Mouse (Mus musculus) hindbrain, embryonic 13.5 days (tissue): ENCODE data around the gene Tedc1. TPM values are rescaled to one million over a fixed set of nuclear protein-coding genes. Genes with fewer than 3 reads are reported as not detected.

Experiments
- ATAC-seq: fragments of 200-750 bp; cut with Nextera tagmentation; 2 replicates; pipeline ENCODE4 v1.8.0; 2017; ENCODE audit warnings: moderate TSS enrichment; ENCODE audit not compliant: low FRiP score
- H3K27ac ChIP-seq: fragments of 300-500 bp; sonication (generic); 2 replicates; pipeline ENCODE4 v1.5.1; 2015; ENCODE audit warnings: inconsistent platforms, mild to moderate bottlenecking, moderate library complexity
- H3K27me3 ChIP-seq: fragments of 300-500 bp; sonication (generic); 2 replicates; pipeline ENCODE4 v1.6.1; 2015; ENCODE audit warnings: mild to moderate bottlenecking, inconsistent platforms
- H3K36me3 ChIP-seq: fragments of 300-500 bp; sonication (generic); 2 replicates; pipeline ENCODE4 v1.6.1; 2015; ENCODE audit warnings: mild to moderate bottlenecking, inconsistent platforms
- H3K4me1 ChIP-seq: fragments of 300-500 bp; sonication (generic); replicated peaks from 2 replicates; pipeline ENCODE4 v1.6.1; 2015; ENCODE audit warnings: inconsistent platforms
- H3K4me2 ChIP-seq: fragments of 300-500 bp; sonication (generic); 2 replicates; pipeline ENCODE4 v1.6.1; 2015; ENCODE audit warnings: inconsistent platforms, mild to moderate bottlenecking, moderate library complexity
- H3K4me3 ChIP-seq: fragments of 300-500 bp; sonication (generic); 2 replicates; pipeline ENCODE4 v1.5.1; 2015; ENCODE audit warnings: mild to moderate bottlenecking, inconsistent platforms
- H3K9ac ChIP-seq: fragments of 300-500 bp; sonication (generic); 2 replicates; pipeline ENCODE4 v1.6.1; 2015; ENCODE audit warnings: mild to moderate bottlenecking, inconsistent platforms
- H3K9me3 ChIP-seq: fragments of 300-500 bp; sonication (generic); 2 replicates; pipeline ENCODE4 v1.6.1; 2016; ENCODE audit warnings: inconsistent platforms
- WGBS: fragments of 180-500 bp; shearing (Covaris S2); methylation state at CpG from one replicate; pipeline ENCODE4 v1.1.7; 2015; 5-methylcytosine and 5-hydroxymethylcytosine counted together
- polyA plus RNA-seq: library from polyadenylated mRNA; unstranded; fragments of >200 nt; fragmentation: Nextera tagmentation; extraction: Ambion mirVana; gene quantifications from 2 replicates; pipeline ENCODE4 v1.2.1, GENCODE M21; 2015

The Tedc1 gene
- 19.9 and 20.7 TPM in 2 replicates for polyA plus RNA-seq

DNA sequence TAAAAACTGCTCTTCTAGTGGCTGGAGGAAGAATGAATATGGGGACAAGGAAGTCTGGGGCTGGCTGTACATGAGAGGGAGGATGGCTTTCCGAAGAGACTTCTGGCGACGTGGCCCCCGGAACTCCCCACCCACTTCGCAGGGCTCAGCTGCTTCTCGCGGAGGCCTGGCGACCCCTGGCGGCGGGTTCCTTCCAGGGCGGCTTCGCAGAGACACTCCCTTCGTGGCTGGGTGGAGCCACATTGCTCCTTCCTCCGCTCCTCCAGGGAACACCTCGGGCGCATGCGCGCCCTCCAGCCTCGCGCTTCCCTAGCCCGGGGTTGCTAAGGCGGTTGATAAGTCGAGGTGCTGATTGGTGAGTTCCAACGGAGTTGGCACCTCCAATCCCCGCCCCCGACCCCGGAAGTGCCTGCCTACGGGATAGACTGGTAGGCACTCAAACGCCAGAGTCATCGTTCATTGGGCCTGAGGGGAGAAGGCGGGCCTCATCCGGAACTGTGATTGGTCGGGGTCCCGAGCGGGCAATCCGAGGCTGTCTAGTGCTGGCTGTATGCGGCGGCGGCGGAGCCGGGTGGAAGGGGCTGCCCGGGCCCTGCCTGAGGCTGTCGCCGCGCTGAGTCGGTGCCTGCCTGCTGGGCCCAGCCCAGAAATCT, at the start of gene Tedc1:
Gene Tedc1 (plus strand): TSS at position 535 of the 653 bp plus-strand sequence.
- H3K4me3 ChIP-seq: peak within 1 kb of the TSS; percentile 62
- ATAC-seq: peak; percentile 96
- under 1% methylated on average over 46 of the region's 46 CpGs for WGBS
- no peaks in the 10 kb centered on the region for H3K9me3 ChIP-seq
- H3K9ac ChIP-seq: peak within 1 kb of the TSS; percentile 70
- peak within 1 kb of the TSS; percentile 56 for H3K27ac ChIP-seq
- peaks cover 33% of the 10 kb centered on the region for H3K4me1 ChIP-seq
- peak within 1 kb of the TSS; percentile 93 for H3K4me2 ChIP-seq
- H3K27me3 ChIP-seq: peaks cover 35% of the 10 kb centered on the region
- no peaks in the 10 kb centered on the region for H3K36me3 ChIP-seq

DNA sequence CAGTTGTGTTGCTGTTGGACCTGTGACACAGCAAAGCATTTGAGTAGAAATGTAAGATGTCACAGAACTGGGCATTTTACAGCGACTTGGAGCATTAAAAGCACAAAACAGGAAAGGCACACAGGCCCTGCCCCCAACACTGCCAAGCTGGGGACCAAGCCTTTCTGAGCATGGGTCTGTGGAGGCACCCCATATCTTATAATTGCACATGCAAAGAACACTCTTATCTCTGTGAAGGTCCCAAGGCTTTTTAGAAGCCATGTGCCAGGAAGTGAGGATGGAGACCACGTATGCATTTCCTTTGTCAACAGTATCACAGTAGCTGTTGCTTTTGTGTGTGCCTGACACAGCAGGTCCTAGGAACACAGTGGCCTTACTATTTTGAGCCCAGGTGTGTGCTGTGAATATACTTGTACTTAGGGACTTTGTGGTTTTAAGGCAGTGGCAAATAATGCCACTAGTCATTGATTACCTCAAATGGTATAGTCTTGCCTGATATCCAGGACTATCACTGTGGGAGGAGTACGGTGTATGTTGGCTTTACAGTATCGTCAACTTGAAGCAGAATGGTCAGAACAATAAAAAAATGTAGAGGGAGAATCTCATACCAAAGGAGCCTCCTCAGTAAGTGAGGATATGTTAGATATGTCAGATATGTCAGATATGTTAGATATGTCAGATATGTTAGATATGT, 48.6 kb upstream of the Tedc1 start:
- 89% methylated on average over 4 of the region's 4 CpGs for WGBS
- Histone ChIP-seq H3K27me3 (no peaks in the 10 kb centered on the region), H3K4me3 (no peak overlapping the region), H3K27ac (no peak overlapping the region), H3K4me1 (peaks cover 52% of the 10 kb centered on the region), H3K9ac (no peak overlapping the region), H3K9me3 (no peaks in the 10 kb centered on the region), H3K4me2 (no peak overlapping the region), H3K36me3 (peaks cover 11% of the 10 kb centered on the region)
- ATAC-seq: no peak

DNA sequence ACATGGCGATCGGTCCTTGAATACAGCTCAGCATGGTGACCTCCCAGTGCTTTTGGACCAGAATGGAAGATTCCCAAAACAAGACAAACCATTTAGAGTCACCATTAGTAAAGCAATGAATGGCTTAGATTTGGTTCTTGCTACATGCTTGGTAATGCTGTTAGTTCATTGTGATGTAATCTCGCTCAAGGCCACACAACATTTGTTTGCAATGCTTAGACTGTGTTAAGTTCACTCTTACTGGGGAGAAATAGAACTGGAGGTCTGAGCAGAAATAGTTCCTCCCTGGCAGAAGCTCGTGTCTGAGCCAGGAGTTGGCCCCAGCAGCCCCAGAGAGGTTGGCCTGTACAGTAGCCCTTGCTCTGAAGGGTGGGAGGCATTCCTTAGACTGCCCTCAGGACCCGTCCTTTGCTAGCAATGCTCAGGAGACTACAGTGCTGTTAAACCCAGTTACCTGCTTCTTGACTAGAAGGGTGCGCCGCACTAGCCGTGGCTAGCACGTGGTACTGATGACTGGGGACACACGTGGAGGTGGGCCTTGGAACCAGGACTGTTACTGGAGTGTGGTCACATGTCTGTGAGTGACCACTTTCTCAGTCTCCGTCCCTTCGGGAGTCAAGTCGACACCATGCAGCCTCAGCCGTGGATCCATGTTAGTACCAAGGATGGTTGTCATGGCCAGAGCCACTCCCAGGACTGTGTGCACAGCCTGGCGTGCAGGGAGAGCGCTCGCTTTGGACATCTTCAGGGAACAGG, 47.5 kb upstream of the Tedc1 start:
- no peaks in the 10 kb centered on the region for H3K9me3 ChIP-seq
- H3K36me3 ChIP-seq: peaks cover 22% of the 10 kb centered on the region
- no peak overlapping the region for H3K9ac ChIP-seq
- peaks cover 42% of the 10 kb centered on the region for H3K4me1 ChIP-seq
- no peak overlapping the region for H3K27ac ChIP-seq
- peak; percentile 14; the same call in 1 of the 2 replicates for ATAC-seq
- H3K4me3 ChIP-seq: no peak overlapping the region
- WGBS: 88% methylated on average over 17 of the region's 17 CpGs
- no peak overlapping the region for H3K4me2 ChIP-seq
- H3K27me3 ChIP-seq: no peaks in the 10 kb centered on the region

DNA sequence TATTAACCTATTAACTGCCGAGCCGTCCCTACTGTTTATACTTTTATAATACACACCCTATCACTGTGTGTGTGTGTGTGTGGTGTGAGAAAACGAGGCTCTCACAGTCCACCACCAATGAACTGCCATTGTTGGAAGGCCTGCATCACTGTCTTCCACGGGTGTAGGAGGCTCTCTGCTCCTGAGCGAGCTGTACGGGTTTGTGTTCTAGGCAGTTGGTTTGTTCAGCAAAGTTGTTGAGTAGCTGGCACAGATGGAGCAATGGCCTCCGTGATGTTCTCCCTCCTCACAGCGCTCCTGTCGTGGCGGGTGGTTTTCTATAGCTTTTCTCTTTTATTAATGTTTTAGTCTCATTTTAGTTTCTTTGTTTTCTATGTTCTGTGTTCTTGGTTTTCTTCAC, 46.4 kb upstream of the Tedc1 start:
- Histone ChIP-seq H3K9me3 (no peaks in the 10 kb centered on the region), H3K27ac (no peak overlapping the region), H3K9ac (no peak overlapping the region), H3K4me1 (peaks cover 31% of the 10 kb centered on the region), H3K36me3 (peaks cover 33% of the 10 kb centered on the region), H3K4me2 (no peak overlapping the region), H3K27me3 (no peaks in the 10 kb centered on the region), H3K4me3 (no peak overlapping the region)
- WGBS: 82% methylated on average over 10 of the region's 10 CpGs
- ATAC-seq: no peak

DNA sequence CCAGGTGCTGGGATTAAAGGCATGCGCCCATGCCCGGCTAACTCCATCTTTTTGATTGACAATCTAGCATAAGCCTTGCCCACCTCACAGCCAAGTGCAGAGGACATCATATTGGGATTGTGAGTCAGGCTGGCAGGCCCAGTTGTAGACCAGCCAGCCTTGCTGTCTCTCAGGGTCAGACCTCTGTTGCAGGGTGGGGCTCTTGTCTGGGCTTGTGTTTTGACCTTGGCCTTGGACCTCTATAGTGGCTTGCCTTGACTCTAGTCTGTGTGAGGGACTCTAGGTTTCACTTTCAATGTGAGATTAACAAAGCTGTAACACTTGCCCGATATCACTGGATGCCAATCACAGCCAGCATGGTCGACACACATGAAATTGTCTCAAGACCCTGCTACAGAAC, 42.1 kb upstream of the Tedc1 start:
- no peak for ATAC-seq
- H3K27ac ChIP-seq: no peak overlapping the region
- 90% methylated on average over 4 of the region's 4 CpGs for WGBS
- H3K9me3 ChIP-seq: no peaks in the 10 kb centered on the region
- H3K27me3 ChIP-seq: no peaks in the 10 kb centered on the region
- H3K4me1 ChIP-seq: peaks cover 16% of the 10 kb centered on the region
- H3K4me2 ChIP-seq: no peak overlapping the region
- peaks cover 61% of the 10 kb centered on the region for H3K36me3 ChIP-seq
- no peak overlapping the region for H3K9ac ChIP-seq
- no peak overlapping the region for H3K4me3 ChIP-seq

DNA sequence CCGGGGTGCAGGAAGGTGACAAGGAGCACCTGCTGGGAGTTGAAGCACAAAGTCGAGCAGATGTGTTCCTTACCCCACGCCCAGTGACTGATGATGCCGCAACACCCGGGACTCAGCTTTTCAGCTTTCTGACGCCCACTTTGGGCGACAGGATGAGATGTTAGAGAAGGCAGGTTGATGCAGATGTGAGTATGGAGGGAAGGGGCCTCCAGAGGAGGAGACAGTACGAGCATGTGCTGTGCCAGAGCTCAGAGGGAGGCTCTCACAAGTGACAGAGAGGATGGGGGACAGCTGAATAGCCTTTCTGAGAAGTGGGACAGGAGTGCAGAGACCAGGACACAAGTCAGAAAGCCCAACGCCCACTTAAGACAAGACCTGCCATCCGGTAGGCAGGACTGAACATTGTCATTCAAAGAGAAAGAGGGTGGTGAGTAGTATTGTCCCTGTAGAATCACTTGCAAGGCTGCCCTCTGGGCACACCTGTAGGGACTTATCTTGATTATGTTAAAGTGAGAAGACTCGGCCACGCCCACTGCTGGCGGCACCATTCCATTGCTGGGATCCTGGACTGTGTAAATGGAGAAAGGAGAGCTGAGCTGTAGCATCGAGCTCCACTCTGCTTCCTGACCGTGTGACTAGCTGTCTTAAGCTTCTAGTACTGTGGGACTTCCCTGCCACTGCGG, 41.2 kb upstream of the Tedc1 start:
- no peak for ATAC-seq
- WGBS: 90% methylated on average over 16 of the region's 16 CpGs
- Histone ChIP-seq H3K4me2 (no peak overlapping the region), H3K27ac (no peak overlapping the region), H3K4me3 (no peak overlapping the region), H3K9ac (no peak overlapping the region), H3K36me3 (peaks cover 64% of the 10 kb centered on the region), H3K9me3 (no peaks in the 10 kb centered on the region), H3K27me3 (no peaks in the 10 kb centered on the region), H3K4me1 (peaks cover 9% of the 10 kb centered on the region)

DNA sequence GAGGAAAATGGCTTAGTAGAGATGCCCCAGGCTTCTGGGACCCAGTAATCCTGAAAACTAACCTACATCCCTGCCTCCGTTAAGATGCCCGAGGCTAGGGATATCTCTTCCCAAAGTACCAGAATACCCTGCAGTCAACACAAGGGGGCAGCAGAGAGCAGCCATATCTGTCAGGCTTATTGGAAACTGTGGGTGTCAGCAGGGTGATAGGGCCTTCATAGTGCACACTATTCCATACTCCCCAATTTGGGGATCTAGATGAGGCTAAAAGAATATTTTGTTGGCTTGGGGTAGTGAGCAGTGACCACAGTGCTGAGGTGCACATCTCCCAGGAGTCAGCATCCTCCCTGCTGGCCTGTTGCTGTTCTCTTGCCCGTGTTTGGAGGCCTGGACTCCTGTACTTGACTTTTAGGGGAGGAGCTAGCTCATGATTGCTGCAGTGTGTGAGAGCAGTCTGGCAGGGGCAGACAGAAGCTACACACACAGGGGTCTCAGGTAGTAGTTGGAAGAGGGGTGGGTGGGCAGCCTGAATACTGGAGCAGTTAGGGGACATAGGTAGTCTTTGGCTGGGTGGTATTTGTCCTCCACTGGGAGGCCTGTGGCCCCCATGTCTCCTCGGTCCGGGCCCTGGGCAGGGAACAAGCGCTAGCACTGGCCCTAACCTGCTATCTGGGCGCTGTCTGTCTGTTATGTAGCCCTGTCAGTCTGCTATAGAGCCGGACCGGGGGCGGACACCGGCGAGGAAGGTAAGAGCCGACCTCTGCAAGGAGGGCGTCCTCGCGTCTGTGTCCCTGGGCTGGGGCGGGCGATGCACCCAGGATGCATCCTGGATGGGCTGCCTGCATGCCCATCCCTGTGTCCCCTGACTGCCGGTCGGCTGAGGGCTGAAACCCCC, 36.5 kb upstream of the Tedc1 start:
- Histone ChIP-seq H3K4me1 (no peaks in the 10 kb centered on the region), H3K4me2 (no peak overlapping the region), H3K27ac (no peak overlapping the region), H3K9me3 (no peaks in the 10 kb centered on the region), H3K4me3 (no peak overlapping the region), H3K27me3 (no peaks in the 10 kb centered on the region), H3K9ac (no peak overlapping the region), H3K36me3 (peaks cover 83% of the 10 kb centered on the region)
- WGBS: 89% methylated on average over 20 of the region's 20 CpGs
- peak; percentile 60 for ATAC-seq

DNA sequence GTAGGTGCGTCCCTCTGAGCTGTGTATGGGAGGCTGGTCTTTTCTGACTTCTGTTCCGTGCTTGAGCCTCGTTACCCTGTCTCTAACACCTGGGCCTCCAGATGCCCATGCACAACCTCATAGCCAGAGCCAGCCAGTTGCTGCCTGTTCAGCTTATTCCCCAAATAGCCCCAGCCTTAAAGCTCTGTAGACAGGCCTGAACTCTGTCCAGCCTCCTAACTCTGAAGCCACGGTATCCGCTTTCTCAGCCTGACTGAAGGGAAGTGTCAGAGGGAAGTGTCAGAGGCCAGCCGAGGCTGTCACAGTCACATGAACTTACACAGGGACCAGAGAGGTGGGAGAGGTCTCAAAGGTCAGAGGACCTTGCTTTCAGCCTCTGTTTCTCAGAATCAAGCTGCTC, 31.5 kb upstream of the Tedc1 start:
- peaks cover 100% of the 10 kb centered on the region for H3K36me3 ChIP-seq
- WGBS: 87% methylated on average over 6 of the region's 6 CpGs
- no peak overlapping the region for H3K9ac ChIP-seq
- no peaks in the 10 kb centered on the region for H3K9me3 ChIP-seq
- H3K27ac ChIP-seq: no peak overlapping the region
- no peaks in the 10 kb centered on the region for H3K27me3 ChIP-seq
- H3K4me3 ChIP-seq: no peak overlapping the region
- H3K4me1 ChIP-seq: no peaks in the 10 kb centered on the region
- ATAC-seq: no peak
- no peak overlapping the region for H3K4me2 ChIP-seq

DNA sequence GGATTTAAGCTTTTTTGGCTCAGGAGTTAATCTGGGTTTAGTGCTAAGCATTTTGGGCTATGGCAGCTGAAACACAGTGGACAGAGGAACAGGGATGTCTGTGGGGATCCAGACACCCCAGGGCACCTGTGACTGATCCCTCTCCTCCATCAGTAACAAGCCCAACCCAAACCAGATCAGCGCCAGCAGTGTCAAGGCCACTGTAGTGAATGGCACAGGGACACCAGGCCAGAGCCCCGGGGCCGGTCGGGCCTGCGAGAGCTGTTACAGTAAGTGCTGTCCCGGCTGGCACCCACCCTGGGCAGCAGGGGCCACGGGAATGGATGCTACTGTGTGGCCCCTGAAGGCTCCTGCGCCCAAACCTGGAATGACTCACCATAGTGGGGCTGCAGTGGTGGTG, 25.5 kb upstream of the Tedc1 start:
- no peak overlapping the region for H3K4me3 ChIP-seq
- no peak overlapping the region for H3K9ac ChIP-seq
- peaks cover 100% of the 10 kb centered on the region for H3K36me3 ChIP-seq
- WGBS: 96% methylated on average over 8 of the region's 8 CpGs
- H3K27me3 ChIP-seq: no peaks in the 10 kb centered on the region
- ATAC-seq: no peak
- no peak overlapping the region for H3K27ac ChIP-seq
- H3K9me3 ChIP-seq: no peaks in the 10 kb centered on the region
- no peaks in the 10 kb centered on the region for H3K4me1 ChIP-seq
- H3K4me2 ChIP-seq: no peak overlapping the region

DNA sequence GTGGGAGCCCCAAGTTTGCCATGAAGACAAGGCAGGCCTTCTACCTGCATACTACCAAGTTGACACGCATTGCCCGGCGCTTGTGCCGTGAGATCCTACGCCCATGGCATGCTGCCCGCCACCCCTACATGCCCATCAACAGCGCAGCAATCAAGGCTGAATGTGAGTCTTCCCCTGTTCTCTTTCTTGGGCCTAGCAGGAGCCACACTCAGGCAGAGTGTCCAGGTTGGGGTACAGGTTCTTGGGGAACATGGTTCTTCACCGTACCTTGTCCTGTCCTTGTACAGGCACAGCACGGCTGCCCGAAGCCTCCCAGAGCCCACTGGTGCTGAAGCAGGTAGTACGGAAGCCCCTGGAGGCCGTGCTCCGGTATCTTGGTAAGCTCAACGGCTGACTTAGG, 24.6 kb upstream of the Tedc1 start:
- Histone ChIP-seq H3K9me3 (no peaks in the 10 kb centered on the region), H3K4me2 (no peak overlapping the region), H3K4me1 (no peaks in the 10 kb centered on the region), H3K9ac (no peak overlapping the region), H3K36me3 (peaks cover 100% of the 10 kb centered on the region), H3K27me3 (no peaks in the 10 kb centered on the region), H3K27ac (no peak overlapping the region), H3K4me3 (no peak overlapping the region)
- no peak for ATAC-seq
- WGBS: 96% methylated on average over 14 of the region's 14 CpGs

DNA sequence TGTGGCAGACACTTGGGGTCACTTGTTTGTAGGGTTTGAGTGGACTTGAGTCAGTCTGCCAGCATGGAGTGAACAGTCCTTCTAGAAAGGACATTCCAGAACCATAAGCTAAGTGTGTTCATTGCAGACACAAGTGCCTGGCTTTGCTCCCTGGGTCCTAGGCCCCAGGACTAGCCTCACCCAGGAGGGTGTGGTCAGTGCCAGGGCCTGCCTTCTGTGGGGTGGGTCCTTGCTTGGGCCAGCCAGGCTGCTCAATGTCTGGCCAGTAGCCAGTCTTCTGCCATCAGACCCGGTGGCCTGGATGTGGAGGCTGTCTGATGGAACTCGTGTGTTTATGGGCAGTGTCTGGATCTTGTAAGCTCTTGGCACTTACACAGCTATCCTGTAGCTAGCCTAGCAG, 23.7 kb upstream of the Tedc1 start:
- Histone ChIP-seq H3K27ac (no peak overlapping the region), H3K9ac (no peak overlapping the region), H3K4me2 (no peak overlapping the region), H3K27me3 (no peaks in the 10 kb centered on the region), H3K36me3 (peaks cover 100% of the 10 kb centered on the region), H3K9me3 (no peaks in the 10 kb centered on the region), H3K4me3 (no peak overlapping the region), H3K4me1 (no peaks in the 10 kb centered on the region)
- ATAC-seq: peak; percentile 21; the same call in 1 of the 2 replicates
- whole genome bisulfite sequencing: 71% methylated on average over 2 of the region's 2 CpGs
